Comparison of ENCODE assay signal across 18 mouse cellular contexts in genomic region chr13:97524847-97525434, GRCm38 (mm10).
DNase-seq lines count a peak whose midpoint lies in the region; ATAC-seq and TF ChIP-seq lines count a peak whose summit lies in the region.
"Had no signal": no experiment of that assay in that cellular context is flagged by ENCODE, and none has a peak within 500 bp of the region (broad histone marks: within the 10 kb centered on the region; RNA-seq: fewer than 3 reads in every experiment).

No protein-coding gene starts in this region.

- H3K4me1 ChIP-seq in kidney, postnatal 0 days (replicated peaks; ENCODE audit: insufficient read depth, low read length), result no peaks in the 10 kb centered on the region; the same call in 1 of the 2 replicates
- H3K4me1 ChIP-seq in kidney, adult 2 months (ENCODE audit: control insufficient read depth, insufficient read depth, low read length), result no peaks in the 10 kb centered on the region
- peaks cover 19% of the 10 kb centered on the region for H3K4me1 ChIP-seq in midbrain, embryonic 13.5 days (replicated peaks)
- H3K4me1 ChIP-seq in midbrain, postnatal 0 days (ENCODE audit: insufficient read depth, low read length), result peaks cover 10% of the 10 kb centered on the region
- peaks cover 58% of the 10 kb centered on the region for H3K4me1 ChIP-seq in limb, embryonic 10.5 days
- H3K4me1 ChIP-seq: megakaryocyte, embryonic 14.5 days had no signal

- no peak overlapping the region for H3K27ac ChIP-seq in kidney, postnatal 0 days
- no peak overlapping the region for H3K27ac ChIP-seq in kidney, adult 2 months (ENCODE audit: insufficient read depth, low read depth, low read length)
- H3K27ac ChIP-seq in midbrain, embryonic 13.5 days, result no peak overlapping the region
- no peak overlapping the region for H3K27ac ChIP-seq in midbrain, postnatal 0 days (ENCODE audit: low read depth, low read length)
- H3K27ac ChIP-seq in limb, embryonic 10.5 days, result peak overlapping the region; percentile 46
- H3K27ac ChIP-seq: heart, adult 2 months had no signal

- no peak overlapping the region for H3K9ac ChIP-seq in kidney, postnatal 0 days (ENCODE audit: low read depth, low read length)
- no peak overlapping the region for H3K9ac ChIP-seq in midbrain, embryonic 13.5 days (replicated peaks)
- H3K9ac ChIP-seq in midbrain, postnatal 0 days (replicated peaks; ENCODE audit: low read length, poor library complexity, severe bottlenecking), result no peak overlapping the region
- H3K9ac ChIP-seq: embryonic facial prominence, embryonic 15.5 days; liver, postnatal 0 days; midbrain, embryonic 15.5 days had no signal

- no peaks in the 10 kb centered on the region for H3K27me3 ChIP-seq in kidney, postnatal 0 days (ENCODE audit: insufficient read depth, low read length)
- H3K27me3 ChIP-seq in kidney, adult 2 months (replicated peaks; ENCODE audit: control insufficient read depth, insufficient read depth, low read length), result no peaks in the 10 kb centered on the region
- no peaks in the 10 kb centered on the region for H3K27me3 ChIP-seq in midbrain, embryonic 13.5 days
- H3K27me3 ChIP-seq in midbrain, postnatal 0 days (ENCODE audit: insufficient read depth, low read length), result no peaks in the 10 kb centered on the region
- H3K27me3 ChIP-seq in limb, embryonic 10.5 days (ENCODE audit: low read depth, poor library complexity, severe bottlenecking), result no peaks in the 10 kb centered on the region
- H3K27me3 ChIP-seq: embryonic facial prominence, embryonic 15.5 days; midbrain, embryonic 15.5 days had no signal

- TF ChIP-seq CTCF in kidney, postnatal 0 days (IDR thresholded peaks at IDR 0.05; ENCODE audit: low read depth), result no peak
- TF ChIP-seq CTCF in kidney, adult 2 months (conservative IDR thresholded peaks at IDR 0.05; ENCODE audit: insufficient read depth, insufficient read length, low read depth, low read length), result no peak
- TF ChIP-seq CTCF in midbrain, postnatal 0 days (IDR thresholded peaks at IDR 0.05), result no peak

- peak; percentile 63; the same call in 1 of the 2 replicates for ATAC-seq in kidney, postnatal 0 days (replicated peaks; ENCODE audit: low FRiP score, low read depth)
- peak; percentile 37; the same call in 1 of the 2 replicates for ATAC-seq in midbrain, embryonic 13.5 days
- ATAC-seq in midbrain, postnatal 0 days (ENCODE audit: low FRiP score), result no peak
- ATAC-seq: hindbrain, embryonic 16.5 days; liver, postnatal 0 days; midbrain, embryonic 15.5 days had no signal

- no peaks in the 10 kb centered on the region for H3K36me3 ChIP-seq in kidney, postnatal 0 days (ENCODE audit: insufficient read depth, low read length)
- no peaks in the 10 kb centered on the region for H3K36me3 ChIP-seq in kidney, adult 2 months (ENCODE audit: control insufficient read depth, insufficient read depth, low read length)
- no peaks in the 10 kb centered on the region for H3K36me3 ChIP-seq in midbrain, embryonic 13.5 days
- no peaks in the 10 kb centered on the region for H3K36me3 ChIP-seq in midbrain, postnatal 0 days (ENCODE audit: insufficient read depth, low read length)
- no peaks in the 10 kb centered on the region for H3K36me3 ChIP-seq in limb, embryonic 10.5 days
- H3K36me3 ChIP-seq: embryonic facial prominence, embryonic 15.5 days; midbrain, embryonic 15.5 days had no signal

- TF ChIP-seq POLR2A in kidney, adult 2 months (IDR thresholded peaks at IDR 0.05; ENCODE audit: low read depth, low read length), result no peak

- H3K9me3 ChIP-seq in kidney, postnatal 0 days (replicated peaks; ENCODE audit: low read length), result no peaks in the 10 kb centered on the region
- H3K9me3 ChIP-seq in midbrain, embryonic 13.5 days, result no peaks in the 10 kb centered on the region; the same call in 1 of the 2 replicates
- no peaks in the 10 kb centered on the region for H3K9me3 ChIP-seq in midbrain, postnatal 0 days (ENCODE audit: low read length)
- H3K9me3 ChIP-seq in limb, embryonic 10.5 days (replicated peaks), result no peaks in the 10 kb centered on the region
- H3K9me3 ChIP-seq: embryonic facial prominence, embryonic 15.5 days; midbrain, embryonic 15.5 days had no signal

- no peak overlapping the region for H3K4me2 ChIP-seq in kidney, postnatal 0 days (ENCODE audit: low read length)
- no peak overlapping the region for H3K4me2 ChIP-seq in midbrain, embryonic 13.5 days (replicated peaks)
- no peak overlapping the region for H3K4me2 ChIP-seq in midbrain, postnatal 0 days (ENCODE audit: low read depth, low read length, poor library complexity, severe bottlenecking)
- H3K4me2 ChIP-seq: embryonic facial prominence, embryonic 15.5 days; midbrain, embryonic 15.5 days had no signal

- H3K4me3 ChIP-seq in kidney, postnatal 0 days (replicated peaks; ENCODE audit: low read depth, low read length), result no peak overlapping the region
- H3K4me3 ChIP-seq in kidney, adult 2 months (ENCODE audit: insufficient read depth, low read depth, low read length), result no peak overlapping the region
- no peak overlapping the region for H3K4me3 ChIP-seq in midbrain, embryonic 13.5 days (replicated peaks)
- no peak overlapping the region for H3K4me3 ChIP-seq in midbrain, postnatal 0 days (ENCODE audit: low read depth, low read length)
- no peak overlapping the region for H3K4me3 ChIP-seq in limb, embryonic 10.5 days
- H3K4me3 ChIP-seq: embryonic facial prominence, embryonic 15.5 days; heart, adult 2 months; megakaryocyte, embryonic 14.5 days; midbrain, embryonic 15.5 days had no signal

- 36% methylated on average over 7 of the region's 7 CpGs for WGBS in kidney, postnatal 0 days
- WGBS in kidney, adult 2 months, result 36% methylated on average over 7 of the region's 7 CpGs
- 69% methylated on average over 7 of the region's 7 CpGs for WGBS in midbrain, embryonic 13.5 days
- WGBS in midbrain, postnatal 0 days, result 79% methylated on average over 7 of the region's 7 CpGs
- WGBS in limb, embryonic 10.5 days, result 57% methylated on average over 7 of the region's 7 CpGs

- DNase-seq in kidney, postnatal 0 days (ENCODE audit: low spot score), result no peak
- no peak for DNase-seq in kidney, adult 2 months
- DNase-seq in midbrain, postnatal 0 days (ENCODE audit: low spot score), result no peak
- no peak for DNase-seq in limb, embryonic 10.5 days (ENCODE audit: low spot score)
- no peak for DNase-seq in heart, adult 11 months
- no peak for DNase-seq in gastrocnemius, postnatal 4 days (ENCODE audit: low spot score in 2 of 2)
- DNase-seq: cerebellum, adult 18-20 months; cerebellum, postnatal 36 days; gastrocnemius, postnatal 10 days; heart, adult 2 months; heart, postnatal 36 days; liver; liver, postnatal 0 days had no signal
